Mouse (Mus musculus) cortical plate, adult 2 months (tissue): ENCODE data around the gene Dapk1.

Experiments used
- CTCF ChIP-seq: fragments of 200-500 bp; IDR thresholded peaks from 2 replicates; pipeline ENCODE4 v1.5.1; 2011; ENCODE audit warnings: mild to moderate bottlenecking, control low read depth, low read length; ENCODE audit not compliant: insufficient read depth; ENCODE audit errors: extremely low read depth
- POLR2A ChIP-seq: fragments of 200-500 bp; IDR thresholded peaks from 2 replicates; pipeline ENCODE4 v1.6.1; 2011; ENCODE audit warnings: mild to moderate bottlenecking, low read length, control low read depth; ENCODE audit not compliant: insufficient read depth; ENCODE audit errors: extremely low read depth

GRCm38 (mm10) chr13:60709136-60709535, 107.4 kb downstream of the Dapk1 start:
- no peak for TF ChIP-seq CTCF
- no peak for TF ChIP-seq POLR2A
